In genomic region chr17:35720340-35720727, GRCm38 (mm10) we compare ENCODE assay signal across 8 mouse cellular contexts. TPM values are rescaled to one million over a fixed set of nuclear protein-coding genes. Genes with fewer than 3 reads are reported as not detected.
A peak's percentile ranks its signal among the peaks of the same experiment; 100 is the strongest.
DNase-seq lines count a peak whose midpoint lies in the region; ATAC-seq and TF ChIP-seq lines count a peak whose summit lies in the region.

No protein-coding gene starts in this region.

- no peak for TF ChIP-seq CTCF in brain, embryonic 14.5 days (IDR thresholded peaks at IDR 0.05; ENCODE audit: borderline replicate concordance, extremely low read depth, insufficient read depth, insufficient read length)
- no peak for TF ChIP-seq CTCF in left cerebral cortex, adult 2 months (IDR thresholded peaks at IDR 0.05)

- intact Hi-C loops in left cerebral cortex, adult 2 months (cut with DNase I) = no loop called here

- WGBS in heart, embryonic 15.5 days = 7% methylated on average over 10 of the region's 11 CpGs
- 16% methylated on average over 9 of the region's 11 CpGs for WGBS in midbrain, embryonic 16.5 days

- no peaks in the 10 kb centered on the region for H3K36me3 ChIP-seq in heart, embryonic 15.5 days
- H3K36me3 ChIP-seq in midbrain, embryonic 16.5 days (ENCODE audit: control insufficient read depth, insufficient read depth, low read length) = no peaks in the 10 kb centered on the region

- H3K27me3 ChIP-seq in heart, embryonic 15.5 days = no peaks in the 10 kb centered on the region
- H3K27me3 ChIP-seq in midbrain, embryonic 16.5 days (ENCODE audit: control insufficient read depth, insufficient read depth, low read depth, low read length) = no peaks in the 10 kb centered on the region

- H3K9me3 ChIP-seq in heart, embryonic 15.5 days (replicated peaks) = no peaks in the 10 kb centered on the region
- H3K9me3 ChIP-seq in midbrain, embryonic 16.5 days (replicated peaks; ENCODE audit: control insufficient read depth, low read length, poor library complexity, severe bottlenecking) = no peaks in the 10 kb centered on the region

- H3K4me3 ChIP-seq in heart, embryonic 15.5 days = 0 out of 2 replicates have a peak overlapping the region, but pooled peaks have one; percentile 10
- H3K4me3 ChIP-seq in left cerebral cortex, adult 2 months = no peak overlapping the region
- no peak overlapping the region for H3K4me3 ChIP-seq in midbrain, embryonic 16.5 days (ENCODE audit: low read depth, low read length)

- H3K4me1 ChIP-seq in heart, embryonic 15.5 days (replicated peaks) = peaks cover 42% of the 10 kb centered on the region
- H3K4me1 ChIP-seq in midbrain, embryonic 16.5 days (ENCODE audit: control insufficient read depth, insufficient read depth, low read length) = peaks cover 4% of the 10 kb centered on the region; the same call in 1 of the 2 replicates

- peak; percentile 90 for ATAC-seq in heart, embryonic 15.5 days (replicated peaks; ENCODE audit: insufficient number of reproducible peaks, insufficient read depth, low FRiP score, low read depth)
- 0 out of 2 replicates have a peak, but pooled peaks have one; percentile 42 for ATAC-seq in midbrain, embryonic 16.5 days
- no peak for ATAC-seq in erythroblast, adult 5-6 weeks (replicated peaks; ENCODE audit: low FRiP score, poor library complexity, severe bottlenecking)
- ATAC-seq in granulocyte monocyte progenitor cell, adult 5-6 weeks (replicated peaks; ENCODE audit: poor library complexity, severe bottlenecking) = no peak

- TF ChIP-seq POLR2A in brain, embryonic 14.5 days (IDR thresholded peaks at IDR 0.05; ENCODE audit: borderline replicate concordance, extremely low read depth, insufficient read depth, insufficient read length, poor library complexity, severe bottlenecking) = no peak

- H3K9ac ChIP-seq in heart, embryonic 15.5 days = peak overlapping the region; percentile 16; the same call in 1 of the 2 replicates
- 0 out of 2 replicates have a peak overlapping the region, but pooled peaks have one; percentile 32 for H3K9ac ChIP-seq in midbrain, embryonic 16.5 days (ENCODE audit: low read depth, low read length)

- peak; percentile 34 for DNase-seq in 3134 (ENCODE audit: extremely low read depth, insufficient read length, low spot score)
- DNase-seq in brain, embryonic 14.5 days (ENCODE audit: low read depth) = peak; percentile 86
- DNase-seq in left cerebral cortex, adult 2 months (ENCODE audit: extremely low spot score in 1 of 2, low spot score in 2 of 2) = peak in 1 of 2 experiments; percentile 60
- DNase-seq in urinary bladder, adult 18-20 months (ENCODE audit: low spot score in 2 of 2) = no peak

- peak overlapping the region; percentile 94 for H3K27ac ChIP-seq in heart, embryonic 15.5 days
- 0 out of 2 replicates have a peak overlapping the region, but pooled peaks have one; percentile 36 for H3K27ac ChIP-seq in left cerebral cortex, adult 2 months
- no peak overlapping the region for H3K27ac ChIP-seq in midbrain, embryonic 16.5 days (ENCODE audit: low read length)

- peak overlapping the region; percentile 37 for H3K4me2 ChIP-seq in heart, embryonic 15.5 days
- H3K4me2 ChIP-seq in midbrain, embryonic 16.5 days (ENCODE audit: low read length) = peak overlapping the region; percentile 29; the same call in 1 of the 2 replicates

RNA-seq across cellular contexts. Expression of gene Ddr1, which starts 15.9 kb away (rescaled TPM):
- 99.6 and 112 TPM in 2 replicates for polyA plus RNA-seq in brain, embryonic 14.5 days (2012; rRNA removed)
- polyA plus RNA-seq in heart, embryonic 15.5 days (2015; fragmentation: Nextera tagmentation; extraction: Ambion mirVana) = 109 and 125 TPM in 2 replicates
- total RNA-seq in left cerebral cortex, adult 2 months (2021) = 10 to 100 TPM; 47.2 to 47.8 TPM
- polyA plus RNA-seq in midbrain, embryonic 16.5 days (2015; fragmentation: Nextera tagmentation; extraction: Ambion mirVana) = 87.8 and 103 TPM in 2 replicates
- 0.21 TPM in 1 of 2 replicates, not detected in the other for total RNA-seq in erythroblast, adult 5-6 weeks (2015; ENCODE audit: low replicate concordance)
- total RNA-seq in erythroblast, adult 5-6 weeks (2017; ENCODE audit: low replicate concordance) = not detected in 2 replicates
- not detected in 2 replicates for total RNA-seq in granulocyte monocyte progenitor cell, adult 5-6 weeks (2014; fragmentation: Nextera tagmentation)
- total RNA-seq in granulocyte monocyte progenitor cell, adult 5-6 weeks (2017) = not detected in 2 replicates

RNA-seq across cellular contexts. Expression of gene Gtf2h4, which starts 46.8 kb away (rescaled TPM):
- 28.8 and 40.8 TPM in 2 replicates for polyA plus RNA-seq in brain, embryonic 14.5 days (2012; rRNA removed)
- polyA plus RNA-seq in heart, embryonic 15.5 days (2015; fragmentation: Nextera tagmentation; extraction: Ambion mirVana) = 21.3 and 28.7 TPM in 2 replicates
- total RNA-seq in left cerebral cortex, adult 2 months (2021) = 10 to 100 TPM; 34.5 to 35.9 TPM
- polyA plus RNA-seq in midbrain, embryonic 16.5 days (2015; fragmentation: Nextera tagmentation; extraction: Ambion mirVana) = 26.5 and 27.3 TPM in 2 replicates
- total RNA-seq in erythroblast, adult 5-6 weeks (2015; ENCODE audit: low replicate concordance) = 3.3 and 5.6 TPM in 2 replicates
- 2.6 and 9.8 TPM in 2 replicates for total RNA-seq in erythroblast, adult 5-6 weeks (2017; ENCODE audit: low replicate concordance)
- total RNA-seq in granulocyte monocyte progenitor cell, adult 5-6 weeks (2014; fragmentation: Nextera tagmentation) = 20.3 and 41.9 TPM in 2 replicates
- 32.6 and 40.4 TPM in 2 replicates for total RNA-seq in granulocyte monocyte progenitor cell, adult 5-6 weeks (2017)

RNA-seq across cellular contexts. Expression of gene Vars2, which starts 52.9 kb away (rescaled TPM):
- polyA plus RNA-seq in brain, embryonic 14.5 days (2012; rRNA removed) = 36.8 and 40.6 TPM in 2 replicates
- polyA plus RNA-seq in heart, embryonic 15.5 days (2015; fragmentation: Nextera tagmentation; extraction: Ambion mirVana) = 11.1 and 16.2 TPM in 2 replicates
- total RNA-seq in left cerebral cortex, adult 2 months (2021) = 10 to 100 TPM; 33.2 to 42.6 TPM
- 15.1 and 15.3 TPM in 2 replicates for polyA plus RNA-seq in midbrain, embryonic 16.5 days (2015; fragmentation: Nextera tagmentation; extraction: Ambion mirVana)
- 1.9 and 2.9 TPM in 2 replicates for total RNA-seq in erythroblast, adult 5-6 weeks (2015; ENCODE audit: low replicate concordance)
- 2.1 and 11.0 TPM in 2 replicates for total RNA-seq in erythroblast, adult 5-6 weeks (2017; ENCODE audit: low replicate concordance)
- total RNA-seq in granulocyte monocyte progenitor cell, adult 5-6 weeks (2014; fragmentation: Nextera tagmentation) = 7.3 and 30.1 TPM in 2 replicates
- total RNA-seq in granulocyte monocyte progenitor cell, adult 5-6 weeks (2017) = 7.8 and 16.2 TPM in 2 replicates

Comparison
In these comparisons a context has a peak if more than half of its experiments do, and no peak if none do; other contexts are left out.
1. DNase-seq: peak in 3134 (single experiment) and brain, embryonic 14.5 days (single experiment); none in urinary bladder, adult 18-20 months (0 of 2).
2. ATAC-seq: peak in heart, embryonic 15.5 days (single experiment) and midbrain, embryonic 16.5 days (single experiment); none in erythroblast, adult 5-6 weeks (single experiment) and granulocyte monocyte progenitor cell, adult 5-6 weeks (single experiment).
3. RNA of gene Ddr1, which starts 15.9 kb away (total RNA-seq): 47.2 to 47.8 TPM in left cerebral cortex, adult 2 months; 0.21 TPM in erythroblast, adult 5-6 weeks and not detected in granulocyte monocyte progenitor cell, adult 5-6 weeks; every median in the first group is over 10 times any median in the second.